Mouse (Mus musculus) testis, adult 2 months (tissue): ENCODE data around the gene Rps6kc1. TPM values are rescaled to one million over a fixed set of nuclear protein-coding genes. Genes with fewer than 3 reads are reported as not detected.
A peak's percentile ranks its signal among the peaks of the same experiment; 100 is the strongest.

ENCODE experiments used
- H3K27ac ChIP-seq: fragments of 200-500 bp; 2 replicates; pipeline ENCODE4 v1.5.1; 2012; ENCODE audit warnings: low read depth, low read length; ENCODE audit not compliant: control insufficient read depth, insufficient read depth
- H3K27me3 ChIP-seq: fragments of 200-500 bp; 2 replicates; pipeline ENCODE4 v1.6.1; 2012; ENCODE audit warnings: mild to moderate bottlenecking, low read length, moderate library complexity; ENCODE audit not compliant: control insufficient read depth, insufficient read depth
- H3K36me3 ChIP-seq: fragments of 200-500 bp; 2 replicates; pipeline ENCODE4 v1.6.1; 2012; ENCODE audit warnings: mild to moderate bottlenecking, low read length; ENCODE audit not compliant: control insufficient read depth, insufficient read depth
- H3K4me1 ChIP-seq: fragments of 200-500 bp; 2 replicates; pipeline ENCODE4 v1.6.1; 2012; ENCODE audit warnings: low read length; ENCODE audit not compliant: control insufficient read depth, insufficient read depth
- H3K4me3 ChIP-seq: fragments of 200-500 bp; 2 replicates; pipeline ENCODE4 v1.5.1; 2012; ENCODE audit warnings: low read depth, mild to moderate bottlenecking, low read length, moderate library complexity, mixed read lengths; ENCODE audit not compliant: control insufficient read depth
- CTCF ChIP-seq: fragments of 200-500 bp; IDR thresholded peaks from 2 replicates; pipeline ENCODE4 v1.5.1; 2012; ENCODE audit warnings: low read depth, mild to moderate bottlenecking, inconsistent platforms, low read length, moderate library complexity; ENCODE audit not compliant: control insufficient read depth, insufficient read depth, insufficient replicate concordance
- POLR2A ChIP-seq: fragments of 200-500 bp; IDR thresholded peaks from 2 replicates; pipeline ENCODE4 v1.6.1; 2012; ENCODE audit warnings: low read depth, mild to moderate bottlenecking, inconsistent platforms, low read length, moderate library complexity; ENCODE audit not compliant: control insufficient read depth
- polyA plus RNA-seq: library from polyadenylated mRNA; depleted of rRNA; stranded (reverse); fragments of >200 nt; gene quantifications from 2 replicates; pipeline ENCODE4 v1.2.3, GENCODE M21; 2012; rRNA removed

Rps6kc1 gene
- polyA plus RNA-seq: 3.0 and 4.7 TPM in 2 replicates

- peak; percentile 89 for TF ChIP-seq POLR2A
- no peak for TF ChIP-seq CTCF
- no peaks in the 10 kb centered on the region for H3K27me3 ChIP-seq
- peak within 1 kb of the TSS; percentile 91 for H3K4me3 ChIP-seq
- H3K27ac ChIP-seq: peak within 1 kb of the TSS; percentile 78
- H3K4me1 ChIP-seq: peaks cover 5% of the 10 kb centered on the region
- no peaks in the 10 kb centered on the region for H3K36me3 ChIP-seq
Observed at GRCm38 (mm10) chr1:190911415-190912123, at the start of gene Rps6kc1. TSS of gene Rps6kc1 (minus strand) at chr1:190911770.

DNA sequence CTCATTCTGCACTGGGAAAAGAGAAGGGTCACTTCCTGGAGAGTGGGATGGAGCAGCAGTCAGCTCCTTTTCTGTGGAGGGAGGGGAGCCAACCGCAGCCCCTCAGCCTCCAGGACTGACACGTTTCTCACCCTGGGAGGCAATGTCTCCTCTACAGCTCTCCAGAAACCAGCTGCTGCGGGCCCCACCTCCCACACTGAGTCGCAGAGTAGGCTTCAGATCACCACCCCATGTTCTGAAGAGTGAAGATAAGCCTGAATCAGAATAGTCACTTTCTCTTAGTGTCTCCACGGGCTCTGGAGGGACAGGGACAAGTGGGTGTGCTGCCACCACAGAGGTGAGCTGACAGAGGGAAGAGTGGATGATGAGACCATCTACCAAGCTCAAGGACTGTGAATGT lies 47.3 kb upstream of the Rps6kc1 start:
- Histone ChIP-seq H3K4me3 (no peak overlapping the region), H3K36me3 (no peaks in the 10 kb centered on the region), H3K27ac (no peak overlapping the region), H3K27me3 (no peaks in the 10 kb centered on the region), H3K4me1 (no peaks in the 10 kb centered on the region)
- TF ChIP-seq POLR2A (no peak), CTCF (no peak)

DNA sequence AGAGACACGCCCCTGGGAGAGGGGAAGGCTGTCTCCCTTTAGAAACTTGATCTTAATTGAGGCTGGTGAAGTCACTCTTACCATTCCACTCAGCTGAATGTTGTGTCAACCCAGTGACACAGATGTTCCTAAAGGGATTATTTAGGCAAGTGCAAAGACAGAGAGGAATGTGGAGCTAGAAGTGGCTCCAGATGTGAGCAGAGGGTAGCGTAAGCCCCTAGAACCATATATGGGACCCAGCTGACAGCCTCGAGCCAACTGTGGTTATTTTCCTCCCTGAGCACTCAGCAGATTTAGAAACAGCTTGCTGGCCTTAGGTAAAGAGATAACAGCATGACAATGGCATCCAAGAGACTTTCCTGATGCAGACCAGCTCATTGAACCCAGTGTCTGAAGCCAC lies 41.4 kb upstream of the Rps6kc1 start:
- H3K36me3 ChIP-seq: no peaks in the 10 kb centered on the region
- no peak overlapping the region for H3K27ac ChIP-seq
- no peaks in the 10 kb centered on the region for H3K27me3 ChIP-seq
- H3K4me1 ChIP-seq: no peaks in the 10 kb centered on the region
- no peak for TF ChIP-seq POLR2A
- TF ChIP-seq CTCF: no peak
- no peak overlapping the region for H3K4me3 ChIP-seq

GRCm38 (mm10) chr1:190951014-190951413 lies 39.4 kb upstream of the Rps6kc1 start:
- H3K4me1 ChIP-seq: no peaks in the 10 kb centered on the region
- TF ChIP-seq CTCF: no peak
- no peak for TF ChIP-seq POLR2A
- no peaks in the 10 kb centered on the region for H3K27me3 ChIP-seq
- H3K36me3 ChIP-seq: 0 out of 2 replicates have a peak, but pooled peaks cover under 1% of the 10 kb centered on the region
- no peak overlapping the region for H3K4me3 ChIP-seq
- H3K27ac ChIP-seq: no peak overlapping the region

DNA sequence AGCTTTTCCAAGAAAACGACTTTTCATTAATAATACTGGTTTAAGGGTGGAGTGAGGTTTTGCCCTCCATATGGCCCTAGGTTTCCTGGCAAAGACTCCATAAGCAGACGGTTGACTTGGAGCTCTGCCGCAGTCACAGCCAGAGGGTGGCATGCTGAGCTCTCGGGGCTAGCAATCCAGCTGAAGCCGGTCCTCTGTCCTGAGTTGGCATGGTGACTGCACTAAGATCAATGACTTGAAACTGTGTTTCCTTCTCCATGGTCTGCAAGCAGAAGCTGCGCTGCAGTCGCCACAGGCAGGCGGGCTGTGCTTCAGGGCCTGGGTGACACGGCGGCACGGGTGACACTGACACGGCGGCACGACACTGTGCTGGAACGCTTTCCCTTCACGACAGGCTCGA lies 37.3 kb upstream of the Rps6kc1 start:
- H3K27ac ChIP-seq: no peak overlapping the region
- H3K27me3 ChIP-seq: no peaks in the 10 kb centered on the region
- no peaks in the 10 kb centered on the region for H3K4me1 ChIP-seq
- H3K36me3 ChIP-seq: peaks cover 6% of the 10 kb centered on the region
- no peak overlapping the region for H3K4me3 ChIP-seq
- no peak for TF ChIP-seq POLR2A
- TF ChIP-seq CTCF: no peak

GRCm38 (mm10) chr1:190948439-190948838 lies 36.9 kb upstream of the Rps6kc1 start:
- H3K36me3 ChIP-seq: peaks cover 8% of the 10 kb centered on the region
- no peak overlapping the region for H3K27ac ChIP-seq
- H3K27me3 ChIP-seq: no peaks in the 10 kb centered on the region
- H3K4me1 ChIP-seq: no peaks in the 10 kb centered on the region
- TF ChIP-seq CTCF (no peak), POLR2A (no peak)
- H3K4me3 ChIP-seq: no peak overlapping the region

DNA sequence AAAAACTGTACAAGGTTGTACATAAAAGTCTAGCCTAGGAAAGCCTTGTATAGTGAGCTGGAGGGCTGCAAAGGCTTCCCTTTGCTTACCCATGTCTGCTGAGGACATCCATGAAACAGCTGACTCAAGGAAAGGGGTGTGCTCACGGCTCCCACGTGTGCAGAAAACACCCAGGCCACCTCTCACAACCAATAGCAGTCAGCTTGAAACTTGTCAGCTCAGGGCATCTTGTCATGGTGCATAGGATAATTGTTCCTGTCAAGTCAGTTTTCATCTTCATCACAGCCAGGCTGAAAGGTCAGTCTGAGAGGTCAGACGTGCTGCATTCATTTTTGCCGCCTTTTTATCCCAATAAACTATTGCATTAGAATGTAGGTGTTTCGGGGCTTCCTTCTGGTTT lies 36.4 kb upstream of the Rps6kc1 start:
- no peak overlapping the region for H3K27ac ChIP-seq
- H3K36me3 ChIP-seq: peaks cover 8% of the 10 kb centered on the region
- H3K27me3 ChIP-seq: no peaks in the 10 kb centered on the region
- TF ChIP-seq POLR2A (no peak), CTCF (no peak)
- H3K4me3 ChIP-seq: no peak overlapping the region
- H3K4me1 ChIP-seq: no peaks in the 10 kb centered on the region
